Mouse (Mus musculus) hindbrain, embryonic 14.5 days (tissue): ENCODE results near the gene D130052B06Rik. TPM values are rescaled to one million over a fixed set of nuclear protein-coding genes. Genes with fewer than 3 reads are reported as not detected.

Experiments used
- ATAC-seq: fragments of 200-750 bp; cut with Nextera tagmentation; 2 replicates; pipeline ENCODE4 v1.8.0; 2017; ENCODE audit warnings: moderate number of reproducible peaks, mild to moderate bottlenecking, moderate TSS enrichment, moderate library complexity; ENCODE audit not compliant: low FRiP score
- DNase-seq: peaks from one replicate; pipeline ENCODE4 v3.0.0-alpha.2; 2015; ENCODE audit warnings: low spot score
- H3K27ac ChIP-seq: fragments of 300-500 bp; sonication (generic); 2 replicates; pipeline ENCODE4 v1.5.1; 2014; ENCODE audit warnings: mild to moderate bottlenecking, moderate library complexity
- H3K27me3 ChIP-seq: fragments of 300-500 bp; sonication (generic); 2 replicates; pipeline ENCODE4 v1.6.1; 2014; ENCODE audit warnings: mild to moderate bottlenecking, low read length, mixed read lengths; ENCODE audit not compliant: control insufficient read depth, insufficient read depth
- H3K36me3 ChIP-seq: fragments of 300-500 bp; sonication (generic); replicated peaks from 2 replicates; pipeline ENCODE4 v1.6.1; 2014; ENCODE audit not compliant: control insufficient read depth, insufficient read depth
- H3K4me1 ChIP-seq: fragments of 300-500 bp; sonication (generic); replicated peaks from 2 replicates; pipeline ENCODE4 v1.6.1; 2014; ENCODE audit warnings: antibody characterized with exemption, low read length, mixed read lengths; ENCODE audit not compliant: control insufficient read depth, insufficient read depth
- H3K4me2 ChIP-seq: fragments of 300-500 bp; sonication (generic); replicated peaks from 2 replicates; pipeline ENCODE4 v1.6.1; 2014; ENCODE audit warnings: mild to moderate bottlenecking, moderate library complexity
- H3K4me3 ChIP-seq: fragments of 300-500 bp; sonication (generic); replicated peaks from 2 replicates; pipeline ENCODE4 v1.5.1; 2014; ENCODE audit warnings: mild to moderate bottlenecking, low read length
- H3K9ac ChIP-seq: fragments of 300-500 bp; sonication (generic); 2 replicates; pipeline ENCODE4 v1.6.1; 2014
- H3K9me3 ChIP-seq: fragments of 300-500 bp; sonication (generic); 2 replicates; pipeline ENCODE4 v1.6.1; 2016; ENCODE audit warnings: low read length; ENCODE audit not compliant: control insufficient read depth
- WGBS: fragments of 180-500 bp; shearing (Covaris S2); extraction: QIAGEN DNeasy Blood & Tissue Kit; methylation state at CpG from one replicate; pipeline ENCODE4 v1.1.7; 2014; 5-methylcytosine and 5-hydroxymethylcytosine counted together
- polyA plus RNA-seq: library from polyadenylated mRNA; unstranded; fragments of >200 nt; fragmentation: Nextera tagmentation; extraction: Ambion mirVana; gene quantifications from 2 replicates; pipeline ENCODE4 v1.2.1, GENCODE M21; 2014

Gene D130052B06Rik
- polyA plus RNA-seq, 1 experiment from 2014 or later, result not detected

DNA sequence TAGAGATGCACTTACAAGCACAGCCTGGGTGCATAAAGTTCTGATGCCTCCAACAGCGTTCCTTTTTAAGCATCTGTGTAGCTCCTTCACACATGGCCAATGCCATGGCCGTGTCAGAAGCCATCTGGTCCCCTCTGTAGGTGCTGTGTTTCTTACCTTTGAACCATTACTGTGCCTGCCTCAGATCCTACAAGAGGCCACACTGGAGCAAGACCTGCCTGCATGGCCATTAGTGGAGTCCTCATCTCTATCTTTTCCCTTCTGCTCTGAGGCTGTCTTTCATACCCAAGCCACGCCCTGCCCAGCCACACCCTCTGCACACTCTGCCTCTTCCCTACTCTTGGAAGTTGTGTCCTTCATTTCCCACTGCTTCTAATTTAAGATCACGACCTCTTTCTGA is 6.3 kb upstream of the D130052B06Rik start:
- Histone ChIP-seq H3K27ac (no peak overlapping the region), H3K36me3 (no peaks in the 10 kb centered on the region), H3K4me3 (no peak overlapping the region), H3K9me3 (no peaks in the 10 kb centered on the region), H3K9ac (no peak overlapping the region), H3K4me1 (no peaks in the 10 kb centered on the region), H3K27me3 (no peaks in the 10 kb centered on the region), H3K4me2 (no peak overlapping the region)
- DNase-seq (no peak), ATAC-seq (no peak)
- 80% methylated on average over 4 of the region's 4 CpGs for WGBS

GRCm38 (mm10) chr11:33596655-33597054 is 2.4 kb upstream of the D130052B06Rik start:
- DNase-seq (no peak), ATAC-seq (no peak)
- Histone ChIP-seq H3K4me1 (no peaks in the 10 kb centered on the region), H3K27me3 (no peaks in the 10 kb centered on the region), H3K9me3 (no peaks in the 10 kb centered on the region), H3K36me3 (no peaks in the 10 kb centered on the region), H3K9ac (no peak overlapping the region), H3K4me2 (no peak overlapping the region), H3K4me3 (no peak overlapping the region), H3K27ac (no peak overlapping the region)
- 75% methylated on average over 4 of the region's 4 CpGs for WGBS

- no peak for ATAC-seq
- Histone ChIP-seq H3K36me3 (no peaks in the 10 kb centered on the region), H3K4me2 (no peak overlapping the region), H3K27me3 (no peaks in the 10 kb centered on the region), H3K4me1 (no peaks in the 10 kb centered on the region), H3K9ac (no peak overlapping the region), H3K9me3 (no peaks in the 10 kb centered on the region), H3K4me3 (no peak overlapping the region), H3K27ac (no peak overlapping the region)
- DNase-seq, result no peak
- 65% methylated on average over 2 of the region's 2 CpGs for WGBS
Measured at GRCm38 (mm10) chr11:33603174-33603573, 4.1 kb downstream of the D130052B06Rik start.

- DNase-seq (no peak), ATAC-seq (no peak)
- 33% methylated on average over 3 of the region's 3 CpGs for WGBS
- H3K27ac ChIP-seq, result no peak overlapping the region
- H3K9me3 ChIP-seq, result no peaks in the 10 kb centered on the region
- H3K4me2 ChIP-seq, result no peak overlapping the region
- no peaks in the 10 kb centered on the region for H3K36me3 ChIP-seq
- H3K4me3 ChIP-seq, result no peak overlapping the region
- H3K4me1 ChIP-seq, result no peaks in the 10 kb centered on the region
- no peaks in the 10 kb centered on the region for H3K27me3 ChIP-seq
- H3K9ac ChIP-seq, result no peak overlapping the region
Measured at GRCm38 (mm10) chr11:33607784-33608183, 8.7 kb downstream of the D130052B06Rik start.

- DNase-seq (peak; percentile 82), ATAC-seq (peak; percentile 70; the same call in 1 of the 2 replicates)
- H3K4me1 ChIP-seq, result no peaks in the 10 kb centered on the region
- WGBS, result 8% methylated on average over 15 of the region's 15 CpGs
- no peaks in the 10 kb centered on the region for H3K36me3 ChIP-seq
- H3K4me3 ChIP-seq, result no peak overlapping the region
- no peak overlapping the region for H3K9ac ChIP-seq
- H3K27ac ChIP-seq, result no peak overlapping the region
- H3K4me2 ChIP-seq, result no peak overlapping the region
- no peaks in the 10 kb centered on the region for H3K27me3 ChIP-seq
- no peaks in the 10 kb centered on the region for H3K9me3 ChIP-seq
Measured at GRCm38 (mm10) chr11:33614218-33614617, 15.1 kb downstream of the D130052B06Rik start.

- Histone ChIP-seq H3K9ac (no peak overlapping the region), H3K4me2 (no peak overlapping the region), H3K4me3 (no peak overlapping the region), H3K9me3 (no peaks in the 10 kb centered on the region), H3K27ac (no peak overlapping the region), H3K4me1 (no peaks in the 10 kb centered on the region), H3K27me3 (no peaks in the 10 kb centered on the region), H3K36me3 (no peaks in the 10 kb centered on the region)
- 96% methylated on average over 4 of the region's 4 CpGs for WGBS
- DNase-seq (no peak), ATAC-seq (no peak)
Measured at GRCm38 (mm10) chr11:33627136-33627742, 28.1 kb downstream of the D130052B06Rik start.

- no peaks in the 10 kb centered on the region for H3K27me3 ChIP-seq
- H3K4me2 ChIP-seq, result no peak overlapping the region
- 94% methylated on average over 2 of the region's 2 CpGs for WGBS
- no peak overlapping the region for H3K9ac ChIP-seq
- DNase-seq, result no peak
- no peaks in the 10 kb centered on the region for H3K4me1 ChIP-seq
- peaks cover 4% of the 10 kb centered on the region; the same call in 1 of the 2 replicates for H3K36me3 ChIP-seq
- H3K27ac ChIP-seq, result no peak overlapping the region
- H3K4me3 ChIP-seq, result no peak overlapping the region
- ATAC-seq, result no peak
- no peaks in the 10 kb centered on the region for H3K9me3 ChIP-seq
Measured at GRCm38 (mm10) chr11:33637107-33637506, 38.0 kb downstream of the D130052B06Rik start.

- H3K9me3 ChIP-seq, result no peaks in the 10 kb centered on the region
- no peak overlapping the region for H3K9ac ChIP-seq
- H3K27ac ChIP-seq, result no peak overlapping the region
- WGBS, result 91% methylated on average over 2 of the region's 2 CpGs
- no peaks in the 10 kb centered on the region for H3K36me3 ChIP-seq
- H3K4me3 ChIP-seq, result no peak overlapping the region
- no peaks in the 10 kb centered on the region for H3K27me3 ChIP-seq
- H3K4me2 ChIP-seq, result no peak overlapping the region
- no peak for ATAC-seq
- H3K4me1 ChIP-seq, result no peaks in the 10 kb centered on the region
- no peak for DNase-seq
Measured at GRCm38 (mm10) chr11:33649358-33649757, 50.3 kb downstream of the D130052B06Rik start.

- 79% methylated on average over 2 of the region's 2 CpGs for WGBS
- peaks cover under 1% of the 10 kb centered on the region; the same call in 1 of the 2 replicates for H3K4me1 ChIP-seq
- no peak overlapping the region for H3K4me2 ChIP-seq
- DNase-seq, result no peak
- no peak for ATAC-seq
- no peaks in the 10 kb centered on the region for H3K27me3 ChIP-seq
- H3K9me3 ChIP-seq, result no peaks in the 10 kb centered on the region
- H3K9ac ChIP-seq, result no peak overlapping the region
- H3K36me3 ChIP-seq, result no peaks in the 10 kb centered on the region
- no peak overlapping the region for H3K27ac ChIP-seq
- no peak overlapping the region for H3K4me3 ChIP-seq
Measured at GRCm38 (mm10) chr11:33654485-33654884, 55.4 kb downstream of the D130052B06Rik start.

DNA sequence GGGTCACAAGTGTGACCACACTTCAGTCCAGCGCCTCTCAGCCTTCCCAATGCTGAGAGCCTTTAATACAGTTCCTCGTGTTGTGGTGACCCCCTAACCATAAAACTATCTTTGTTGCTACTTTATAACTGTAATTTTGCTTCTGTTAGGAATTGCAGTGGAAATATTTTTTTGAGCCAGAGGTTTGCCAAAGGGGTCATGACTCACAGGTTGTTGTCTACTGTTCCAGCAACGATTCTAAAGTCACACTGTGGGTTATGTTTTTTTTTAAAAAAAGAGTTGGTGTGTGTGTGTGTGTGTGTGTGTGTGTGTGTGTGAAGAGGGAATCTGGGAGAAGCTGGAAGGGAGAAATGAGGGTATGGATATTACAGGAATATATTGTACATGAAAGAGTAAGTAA is 56.1 kb downstream of the D130052B06Rik start:
- ATAC-seq (no peak), DNase-seq (no peak)
- Histone ChIP-seq H3K4me3 (no peak overlapping the region), H3K4me1 (peaks cover 4% of the 10 kb centered on the region; the same call in 1 of the 2 replicates), H3K36me3 (no peaks in the 10 kb centered on the region), H3K27me3 (no peaks in the 10 kb centered on the region), H3K9me3 (no peaks in the 10 kb centered on the region), H3K27ac (no peak overlapping the region), H3K4me2 (no peak overlapping the region), H3K9ac (no peak overlapping the region)
- WGBS, result 88% methylated on average over 3 of the region's 3 CpGs
